Mouse (Mus musculus) lung, embryonic 16.5 days (tissue): ENCODE measurements around the gene Ttc7. TPM values are rescaled to one million over a fixed set of nuclear protein-coding genes. Genes with fewer than 3 reads are reported as not detected.

ENCODE experiments used
- ATAC-seq: fragments of 200-750 bp; cut with Nextera tagmentation; 2 replicates; pipeline ENCODE4 v1.8.0; 2017; ENCODE audit warnings: low read depth, mild to moderate bottlenecking, moderate library complexity
- H3K27ac ChIP-seq: fragments of 300-500 bp; sonication (generic); 2 replicates; pipeline ENCODE4 v1.5.1; 2014; ENCODE audit warnings: mild to moderate bottlenecking, control low read depth, low read length
- H3K27me3 ChIP-seq: fragments of 300-500 bp; sonication (generic); 2 replicates; pipeline ENCODE4 v1.6.1; 2014; ENCODE audit warnings: low read depth, low read length, mixed read lengths; ENCODE audit not compliant: control insufficient read depth, insufficient read depth
- H3K36me3 ChIP-seq: fragments of 300-500 bp; sonication (generic); 2 replicates; pipeline ENCODE4 v1.6.1; 2014; ENCODE audit warnings: low read length; ENCODE audit not compliant: control insufficient read depth, insufficient read depth
- H3K4me1 ChIP-seq: fragments of 300-500 bp; sonication (generic); replicated peaks from 2 replicates; pipeline ENCODE4 v1.6.1; 2014; ENCODE audit warnings: low read length, mixed read lengths; ENCODE audit not compliant: control insufficient read depth, insufficient read depth
- H3K4me2 ChIP-seq: fragments of 300-500 bp; sonication (generic); 2 replicates; pipeline ENCODE4 v1.6.1; 2014; ENCODE audit warnings: low read depth, low read length, control low read depth
- H3K4me3 ChIP-seq: fragments of 300-500 bp; sonication (generic); 2 replicates; pipeline ENCODE4 v1.5.1; 2014; ENCODE audit warnings: mild to moderate bottlenecking, low read length, control low read depth
- H3K9ac ChIP-seq: fragments of 300-500 bp; sonication (generic); 2 replicates; pipeline ENCODE4 v1.6.1; 2014; ENCODE audit warnings: low read length, control low read depth
- H3K9me3 ChIP-seq: fragments of 300-500 bp; sonication (generic); 2 replicates; pipeline ENCODE4 v1.6.1; 2016; ENCODE audit warnings: low read length; ENCODE audit not compliant: control insufficient read depth
- WGBS: fragments of 180-500 bp; shearing (Covaris S2); extraction: QIAGEN DNeasy Blood & Tissue Kit; methylation state at CpG from one replicate; pipeline ENCODE4 v1.1.7; 2014; 5-methylcytosine and 5-hydroxymethylcytosine counted together
- polyA plus RNA-seq: library from polyadenylated mRNA; unstranded; fragments of >200 nt; fragmentation: Nextera tagmentation; extraction: Ambion mirVana; gene quantifications from 2 replicates; pipeline ENCODE4 v1.2.1, GENCODE M21; 2015

Gene Ttc7
- polyA plus RNA-seq, 1 experiment from 2014 or later = 6.4 TPM

- H3K9ac ChIP-seq = peak overlapping the region; percentile 96
- H3K27me3 ChIP-seq = no peaks in the 10 kb centered on the region
- H3K4me3 ChIP-seq = peak overlapping the region; percentile 82
- H3K36me3 ChIP-seq = peaks cover 9% of the 10 kb centered on the region; the same call in 1 of the 2 replicates
- no peaks in the 10 kb centered on the region for H3K9me3 ChIP-seq
- 6% methylated on average over 26 of the region's 28 CpGs for WGBS
- peak overlapping the region; percentile 50; the same call in 1 of the 2 replicates for H3K27ac ChIP-seq
- peaks cover 9% of the 10 kb centered on the region for H3K4me1 ChIP-seq
- ATAC-seq = peak; percentile 64
- H3K4me2 ChIP-seq = peak overlapping the region; percentile 63
Measured at GRCm38 (mm10) chr17:87264927-87265791, 17.5 kb upstream of the Ttc7 start.

- no peaks in the 10 kb centered on the region for H3K9me3 ChIP-seq
- no peaks in the 10 kb centered on the region for H3K27me3 ChIP-seq
- 0% methylated on average over 31 of the region's 41 CpGs for WGBS
- peak within 1 kb of the TSS; percentile 62; the same call in 1 of the 2 replicates for H3K27ac ChIP-seq
- H3K4me2 ChIP-seq = peak within 1 kb of the TSS; percentile 63
- H3K9ac ChIP-seq = peak within 1 kb of the TSS; percentile 96
- H3K4me1 ChIP-seq = peaks cover 13% of the 10 kb centered on the region
- peaks cover 4% of the 10 kb centered on the region; the same call in 1 of the 2 replicates for H3K36me3 ChIP-seq
- ATAC-seq = peak; percentile 98
- H3K4me3 ChIP-seq = peak within 1 kb of the TSS; percentile 82
Measured at GRCm38 (mm10) chr17:87265792-87266186, 16.9 kb upstream of the Ttc7 start, which contains the start of gene Mcfd2. Gene Mcfd2 (minus strand): TSS chr17:87265935.

- no peak overlapping the region for H3K4me2 ChIP-seq
- H3K9me3 ChIP-seq = peaks cover 2% of the 10 kb centered on the region; the same call in 1 of the 2 replicates
- H3K4me3 ChIP-seq = no peak overlapping the region
- no peaks in the 10 kb centered on the region for H3K36me3 ChIP-seq
- H3K27me3 ChIP-seq = no peaks in the 10 kb centered on the region
- no peak overlapping the region for H3K9ac ChIP-seq
- 57% methylated on average over 6 of the region's 6 CpGs for WGBS
- no peak overlapping the region for H3K27ac ChIP-seq
- peaks cover 11% of the 10 kb centered on the region for H3K4me1 ChIP-seq
- no peak for ATAC-seq
Measured at GRCm38 (mm10) chr17:87269454-87269853, 13.2 kb upstream of the Ttc7 start.

- Histone ChIP-seq H3K9me3 (peaks cover 2% of the 10 kb centered on the region; the same call in 1 of the 2 replicates), H3K9ac (no peak overlapping the region), H3K27ac (no peak overlapping the region), H3K36me3 (no peaks in the 10 kb centered on the region), H3K4me2 (no peak overlapping the region), H3K4me1 (peaks cover 2% of the 10 kb centered on the region), H3K27me3 (no peaks in the 10 kb centered on the region), H3K4me3 (no peak overlapping the region)
- ATAC-seq = no peak
- 43% methylated on average over 14 of the region's 15 CpGs for WGBS
Measured at GRCm38 (mm10) chr17:87275363-87276341, 7.0 kb upstream of the Ttc7 start.

- WGBS = under 1% methylated on average over 43 of the region's 44 CpGs
- peak overlapping the region; percentile 93 for H3K9ac ChIP-seq
Measured at GRCm38 (mm10) chr17:87282007-87282705, 530 bp upstream of the Ttc7 start.

GRCm38 (mm10) chr17:87283055-87283754, 519 bp downstream of the Ttc7 start:
- peak overlapping the region; percentile 79 for H3K27ac ChIP-seq
- peak overlapping the region; percentile 82 for H3K4me3 ChIP-seq
- peaks cover 27% of the 10 kb centered on the region for H3K4me1 ChIP-seq
- H3K27me3 ChIP-seq = peaks cover 10% of the 10 kb centered on the region; the same call in 1 of the 2 replicates
- ATAC-seq = peak; percentile 37
- H3K36me3 ChIP-seq = no peaks in the 10 kb centered on the region
- under 1% methylated on average over 55 of the region's 56 CpGs for WGBS
- H3K4me2 ChIP-seq = peak overlapping the region; percentile 99
- H3K9ac ChIP-seq = peak overlapping the region; percentile 77
- no peaks in the 10 kb centered on the region for H3K9me3 ChIP-seq

More at GRCm38 (mm10) chr17:87282007-87282705, 530 bp upstream of the Ttc7 start:
- Histone ChIP-seq H3K27me3 (peaks cover 10% of the 10 kb centered on the region; the same call in 1 of the 2 replicates), H3K4me3 (peak overlapping the region; percentile 82), H3K4me2 (peak overlapping the region; percentile 99), H3K27ac (peak overlapping the region; percentile 97), H3K9me3 (no peaks in the 10 kb centered on the region), H3K4me1 (peaks cover 27% of the 10 kb centered on the region), H3K36me3 (no peaks in the 10 kb centered on the region)
- peak; percentile 88 for ATAC-seq

- Histone ChIP-seq H3K9ac (peak overlapping the region; percentile 77), H3K27me3 (peaks cover 10% of the 10 kb centered on the region; the same call in 1 of the 2 replicates), H3K4me1 (peaks cover 27% of the 10 kb centered on the region), H3K4me2 (peak overlapping the region; percentile 99), H3K27ac (no peak overlapping the region), H3K36me3 (no peaks in the 10 kb centered on the region), H3K4me3 (peak overlapping the region; percentile 82), H3K9me3 (no peaks in the 10 kb centered on the region)
- no peak for ATAC-seq
- 12% methylated on average over 21 of the region's 21 CpGs for WGBS
Measured at GRCm38 (mm10) chr17:87283755-87284481, 1.2 kb downstream of the Ttc7 start.
